Mouse (Mus musculus) CD4-positive, CD25-positive, alpha-beta regulatory T cell, adult 9 weeks (primary cell): ENCODE results near the gene Gm3317. TPM values are rescaled to one million over a fixed set of nuclear protein-coding genes. Genes with fewer than 3 reads are reported as not detected.

Experiments
- polyA plus RNA-seq: library from polyadenylated mRNA; unstranded; fragments of 100-300 nt; shearing (Covaris generic); gene quantifications from one replicate; pipeline ENCODE4 v1.2.1, GENCODE M21; 2017

Gene Gm3317
- not detected for polyA plus RNA-seq

GRCm38 (mm10) chr14:5164235-5164634 is at the start of gene Gm3317:
Gene Gm3317, plus strand, starts transcription at chr14:5164535.

GRCm38 (mm10) chr14:5131219-5131618 is 33.1 kb upstream of the Gm3317 start, which contains the start of gene Gm8279:
Gene Gm8279, plus strand, starts transcription at chr14:5131519.

GRCm38 (mm10) chr14:5185493-5185892 is 21.2 kb downstream of the Gm3317 start, which contains the start of gene Gm8271:
Gene Gm8271, plus strand, starts transcription at chr14:5185793.

Other genes starting within 250 kb of the Gm3317 start
- 0.24 TPM for gene Gm8297, start 180.6 kb upstream of the Gm3317 start, polyA plus RNA-seq
- not detected for gene Gm3298, start 148.6 kb upstream of the Gm3317 start, polyA plus RNA-seq
- not detected for gene 4930555G01Rik, start 113.9 kb upstream of the Gm3317 start, polyA plus RNA-seq
- gene Gm8281, start 93.5 kb upstream of the Gm3317 start, polyA plus RNA-seq = 6.2 TPM
- gene Gm8279, start 33.0 kb upstream of the Gm3317 start, polyA plus RNA-seq = not detected
- gene Gm8271, start 21.3 kb downstream of the Gm3317 start, polyA plus RNA-seq = not detected
- not detected for gene Gm3526, start 96.0 kb downstream of the Gm3317 start, polyA plus RNA-seq
- gene Gm3542, start 170.4 kb downstream of the Gm3317 start, polyA plus RNA-seq = not detected
- gene Gm3500, start 224.5 kb downstream of the Gm3317 start, polyA plus RNA-seq = 7.5 TPM